Mouse (Mus musculus) retina, embryonic 14.5 days (tissue): ENCODE measurements around the gene Rsbn1.
A peak's percentile ranks its signal among the peaks of the same experiment; 100 is the strongest.

Source experiments
- DNase-seq: peaks from one replicate; pipeline ENCODE4 v3.0.0-alpha.2; 2015; ENCODE audit warnings: low spot score

Gene Rsbn1

GRCm38 (mm10) chr3:103948666-103949065 is 34.7 kb downstream of the Rsbn1 start:
- no peak for DNase-seq

- no peak for DNase-seq
These were observed 46.7 kb downstream of the Rsbn1 start for GRCm38 (mm10) chr3:103960622-103961021.

- no peak for DNase-seq
These were observed 53.3 kb downstream of the Rsbn1 start for GRCm38 (mm10) chr3:103967231-103967630.

GRCm38 (mm10) chr3:103967861-103968691 is 54.2 kb downstream of the Rsbn1 start, which contains the start of gene Phtf1:
Gene Phtf1 (plus strand): TSS chr3:103968110.
- DNase-seq, result peak; percentile 88

- peak; percentile 70 for DNase-seq
These were observed 54.8 kb downstream of the Rsbn1 start for GRCm38 (mm10) chr3:103968701-103969100.

- DNase-seq, result no peak
These were observed 57.2 kb downstream of the Rsbn1 start for GRCm38 (mm10) chr3:103971157-103971556.

GRCm38 (mm10) chr3:103984556-103984955 is 70.6 kb downstream of the Rsbn1 start:
- DNase-seq, result no peak

- DNase-seq, result no peak
These were observed 71.3 kb downstream of the Rsbn1 start for GRCm38 (mm10) chr3:103985194-103985593.

GRCm38 (mm10) chr3:103987831-103988432 is 74.0 kb downstream of the Rsbn1 start:
- DNase-seq, result no peak

GRCm38 (mm10) chr3:103989352-103989751 is 75.4 kb downstream of the Rsbn1 start:
- no peak for DNase-seq

GRCm38 (mm10) chr3:103991271-103991670 is 77.4 kb downstream of the Rsbn1 start:
- no peak for DNase-seq

- DNase-seq, result no peak
These were observed 84.8 kb downstream of the Rsbn1 start for GRCm38 (mm10) chr3:103998724-103999123.

- DNase-seq, result no peak
These were observed 93.1 kb downstream of the Rsbn1 start for GRCm38 (mm10) chr3:104006896-104007466.

- DNase-seq, result no peak
These were observed 93.6 kb downstream of the Rsbn1 start for GRCm38 (mm10) chr3:104007479-104007878.

- peak; percentile 17 for DNase-seq
These were observed 96.2 kb downstream of the Rsbn1 start for GRCm38 (mm10) chr3:104009924-104010662.

GRCm38 (mm10) chr3:104011972-104012371 is 98.1 kb downstream of the Rsbn1 start:
- DNase-seq, result no peak
